Mouse (Mus musculus) liver, embryonic 11.5 days (tissue): ENCODE data around the gene Klf13. TPM values are rescaled to one million over a fixed set of nuclear protein-coding genes. Genes with fewer than 3 reads are reported as not detected.

Experiments
- ATAC-seq: fragments of 200-750 bp; cut with Nextera tagmentation; replicated peaks from 2 replicates; pipeline ENCODE4 v1.8.0; 2017; ENCODE audit warnings: moderate number of reproducible peaks, mild to moderate bottlenecking, moderate TSS enrichment, moderate library complexity; ENCODE audit not compliant: low FRiP score
- DNase-seq: peaks from one replicate; pipeline ENCODE4 v3.0.0-alpha.2; 2017; ENCODE audit warnings: low spot score
- H3K27ac ChIP-seq: fragments of 300-500 bp; sonication (generic); 2 replicates; pipeline ENCODE4 v1.5.1; 2014; ENCODE audit warnings: mild to moderate bottlenecking, low read depth, low read length, control low read depth
- H3K27me3 ChIP-seq: fragments of 300-500 bp; sonication (generic); replicated peaks from 2 replicates; pipeline ENCODE4 v1.6.1; 2014; ENCODE audit warnings: low read length, mixed read lengths; ENCODE audit not compliant: control insufficient read depth, insufficient read depth
- H3K36me3 ChIP-seq: fragments of 300-500 bp; sonication (generic); 2 replicates; pipeline ENCODE4 v1.6.1; 2014; ENCODE audit warnings: mild to moderate bottlenecking, low read length, moderate library complexity, mixed read lengths; ENCODE audit not compliant: control insufficient read depth, insufficient read depth
- H3K4me1 ChIP-seq: fragments of 300-500 bp; sonication (generic); replicated peaks from 2 replicates; pipeline ENCODE4 v1.6.1; 2014; ENCODE audit warnings: low read length, mixed read lengths; ENCODE audit not compliant: control insufficient read depth, insufficient read depth
- H3K4me2 ChIP-seq: fragments of 300-500 bp; sonication (generic); 2 replicates; pipeline ENCODE4 v1.6.1; 2014; ENCODE audit warnings: mild to moderate bottlenecking, control low read depth, moderate library complexity
- H3K4me3 ChIP-seq: fragments of 300-500 bp; sonication (generic); 2 replicates; pipeline ENCODE4 v1.5.1; 2014; ENCODE audit warnings: low read depth, low read length, control low read depth
- H3K9ac ChIP-seq: fragments of 300-500 bp; sonication (generic); 2 replicates; pipeline ENCODE4 v1.6.1; 2014; ENCODE audit warnings: low read depth, low read length, control low read depth
- H3K9me3 ChIP-seq: fragments of 300-500 bp; sonication (generic); 2 replicates; pipeline ENCODE4 v1.6.1; 2016; ENCODE audit warnings: low read length, inconsistent platforms, mixed read lengths; ENCODE audit not compliant: control insufficient read depth
- WGBS: fragments of 180-500 bp; shearing (Covaris S2); extraction: QIAGEN DNeasy Blood & Tissue Kit; methylation state at CpG from one replicate; pipeline ENCODE4 v1.1.7; 2014; 5-methylcytosine and 5-hydroxymethylcytosine counted together
- polyA plus RNA-seq: library from polyadenylated mRNA; unstranded; fragments of >200 nt; fragmentation: Nextera tagmentation; extraction: Ambion mirVana; gene quantifications from 2 replicates; pipeline ENCODE4 v1.2.1, GENCODE M21; 2014

Gene Klf13
- polyA plus RNA-seq, 1 experiment from 2014 or later = 20.0 TPM

- Histone ChIP-seq H3K27me3 (peaks cover 5% of the 10 kb centered on the region), H3K9ac (no peak overlapping the region), H3K36me3 (no peaks in the 10 kb centered on the region), H3K27ac (no peak overlapping the region), H3K9me3 (no peaks in the 10 kb centered on the region), H3K4me2 (no peak overlapping the region), H3K4me1 (peaks cover 20% of the 10 kb centered on the region), H3K4me3 (no peak overlapping the region)
- no peak for ATAC-seq
- 86% methylated on average over 2 of the region's 2 CpGs for WGBS
- no peak for DNase-seq
Measured at GRCm38 (mm10) chr7:63900411-63900810, 38.3 kb downstream of the Klf13 start.

GRCm38 (mm10) chr7:63899925-63900324, 38.8 kb downstream of the Klf13 start:
- H3K9me3 ChIP-seq = no peaks in the 10 kb centered on the region
- H3K36me3 ChIP-seq = no peaks in the 10 kb centered on the region
- H3K27me3 ChIP-seq = peaks cover 5% of the 10 kb centered on the region
- H3K4me3 ChIP-seq = no peak overlapping the region
- no peak overlapping the region for H3K27ac ChIP-seq
- DNase-seq (no peak), ATAC-seq (no peak)
- peaks cover 17% of the 10 kb centered on the region for H3K4me1 ChIP-seq
- WGBS = 88% methylated on average over 8 of the region's 8 CpGs
- H3K4me2 ChIP-seq = no peak overlapping the region
- no peak overlapping the region for H3K9ac ChIP-seq

- Histone ChIP-seq H3K9ac (no peak overlapping the region), H3K4me2 (no peak overlapping the region), H3K27me3 (peaks cover 5% of the 10 kb centered on the region), H3K4me3 (no peak overlapping the region), H3K36me3 (no peaks in the 10 kb centered on the region), H3K4me1 (peaks cover 11% of the 10 kb centered on the region), H3K27ac (no peak overlapping the region), H3K9me3 (no peaks in the 10 kb centered on the region)
- no peak for DNase-seq
- WGBS = 85% methylated on average over 6 of the region's 6 CpGs
- no peak for ATAC-seq
Measured at GRCm38 (mm10) chr7:63898201-63898600, 40.5 kb downstream of the Klf13 start.

GRCm38 (mm10) chr7:63897655-63898054, 41.1 kb downstream of the Klf13 start:
- H3K9ac ChIP-seq = peak overlapping the region; percentile 44; the same call in 1 of the 2 replicates
- no peak overlapping the region for H3K4me3 ChIP-seq
- peak overlapping the region; percentile 75 for H3K4me2 ChIP-seq
- H3K27me3 ChIP-seq = peaks cover 5% of the 10 kb centered on the region
- no peaks in the 10 kb centered on the region for H3K36me3 ChIP-seq
- no peaks in the 10 kb centered on the region for H3K9me3 ChIP-seq
- no peak overlapping the region for H3K27ac ChIP-seq
- WGBS = 36% methylated on average over 3 of the region's 3 CpGs
- H3K4me1 ChIP-seq = peaks cover 11% of the 10 kb centered on the region
- ATAC-seq = no peak
- no peak for DNase-seq

GRCm38 (mm10) chr7:63896968-63897468, 41.7 kb downstream of the Klf13 start:
- DNase-seq = peak; percentile 82

GRCm38 (mm10) chr7:63896276-63896967, 42.3 kb downstream of the Klf13 start:
- DNase-seq = no peak
- H3K9me3 ChIP-seq = no peaks in the 10 kb centered on the region
- H3K27ac ChIP-seq = no peak overlapping the region
- peak overlapping the region; percentile 44; the same call in 1 of the 2 replicates for H3K9ac ChIP-seq
- 0 out of 2 replicates have a peak, but pooled peaks cover under 1% of the 10 kb centered on the region for H3K36me3 ChIP-seq
- WGBS = 20% methylated on average over 17 of the region's 17 CpGs
- peak overlapping the region; percentile 75 for H3K4me2 ChIP-seq
- peaks cover 5% of the 10 kb centered on the region for H3K27me3 ChIP-seq
- H3K4me1 ChIP-seq = peaks cover 11% of the 10 kb centered on the region
- H3K4me3 ChIP-seq = peak overlapping the region; percentile 37
- peak; percentile 4; the same call in 1 of the 2 replicates for ATAC-seq

More at GRCm38 (mm10) chr7:63896968-63897468, 41.7 kb downstream of the Klf13 start:
- peaks cover 11% of the 10 kb centered on the region for H3K4me1 ChIP-seq
- ATAC-seq = peak; percentile 94
- peak overlapping the region; percentile 44 for H3K9ac ChIP-seq
- H3K27me3 ChIP-seq = peaks cover 5% of the 10 kb centered on the region
- H3K4me2 ChIP-seq = peak overlapping the region; percentile 75
- no peaks in the 10 kb centered on the region for H3K9me3 ChIP-seq
- under 1% methylated on average over 22 of the region's 22 CpGs for WGBS
- no peaks in the 10 kb centered on the region for H3K36me3 ChIP-seq
- no peak overlapping the region for H3K27ac ChIP-seq
- H3K4me3 ChIP-seq = peak overlapping the region; percentile 37

GRCm38 (mm10) chr7:63895223-63895622, 43.5 kb downstream of the Klf13 start:
- WGBS = 77% methylated on average over 3 of the region's 3 CpGs

GRCm38 (mm10) chr7:63894662-63895061, 44.1 kb downstream of the Klf13 start:
- Histone ChIP-seq H3K27me3 (peaks cover 5% of the 10 kb centered on the region), H3K9ac (no peak overlapping the region), H3K4me2 (no peak overlapping the region), H3K4me1 (peaks cover 11% of the 10 kb centered on the region), H3K9me3 (no peaks in the 10 kb centered on the region), H3K27ac (no peak overlapping the region), H3K36me3 (peaks cover 12% of the 10 kb centered on the region), H3K4me3 (no peak overlapping the region)
- 53% methylated on average over 4 of the region's 4 CpGs for WGBS
- DNase-seq = no peak
- no peak for ATAC-seq

More at GRCm38 (mm10) chr7:63895223-63895622, 43.5 kb downstream of the Klf13 start:
- peaks cover 11% of the 10 kb centered on the region for H3K4me1 ChIP-seq
- no peak overlapping the region for H3K4me2 ChIP-seq
- no peak for ATAC-seq
- no peak for DNase-seq
- no peak overlapping the region for H3K9ac ChIP-seq
- no peaks in the 10 kb centered on the region for H3K9me3 ChIP-seq
- H3K27me3 ChIP-seq = peaks cover 5% of the 10 kb centered on the region
- H3K27ac ChIP-seq = no peak overlapping the region
- H3K4me3 ChIP-seq = no peak overlapping the region
- H3K36me3 ChIP-seq = peaks cover 8% of the 10 kb centered on the region; the same call in 1 of the 2 replicates

- Histone ChIP-seq H3K4me3 (no peak overlapping the region), H3K4me2 (no peak overlapping the region), H3K36me3 (peaks cover 12% of the 10 kb centered on the region), H3K27ac (no peak overlapping the region), H3K27me3 (peaks cover 5% of the 10 kb centered on the region), H3K9ac (no peak overlapping the region), H3K9me3 (no peaks in the 10 kb centered on the region), H3K4me1 (peaks cover 11% of the 10 kb centered on the region)
- DNase-seq (no peak), ATAC-seq (no peak)
- 69% methylated on average over 4 of the region's 4 CpGs for WGBS
Measured at GRCm38 (mm10) chr7:63893729-63894128, 45.0 kb downstream of the Klf13 start.
